Mouse (Mus musculus): ENCODE results near the gene Cavin3. TPM values are rescaled to one million over a fixed set of nuclear protein-coding genes. Genes with fewer than 3 reads are reported as not detected.

Gene Cavin3
- 1.9 TPM for polyA plus RNA-seq (2014; fragmentation: Illumina TruSeq; extraction: RNeasy Lipid Tissue Mini Kit (QIAGEN cat#74804); ENCODE audit: low replicate concordance)

DNA sequence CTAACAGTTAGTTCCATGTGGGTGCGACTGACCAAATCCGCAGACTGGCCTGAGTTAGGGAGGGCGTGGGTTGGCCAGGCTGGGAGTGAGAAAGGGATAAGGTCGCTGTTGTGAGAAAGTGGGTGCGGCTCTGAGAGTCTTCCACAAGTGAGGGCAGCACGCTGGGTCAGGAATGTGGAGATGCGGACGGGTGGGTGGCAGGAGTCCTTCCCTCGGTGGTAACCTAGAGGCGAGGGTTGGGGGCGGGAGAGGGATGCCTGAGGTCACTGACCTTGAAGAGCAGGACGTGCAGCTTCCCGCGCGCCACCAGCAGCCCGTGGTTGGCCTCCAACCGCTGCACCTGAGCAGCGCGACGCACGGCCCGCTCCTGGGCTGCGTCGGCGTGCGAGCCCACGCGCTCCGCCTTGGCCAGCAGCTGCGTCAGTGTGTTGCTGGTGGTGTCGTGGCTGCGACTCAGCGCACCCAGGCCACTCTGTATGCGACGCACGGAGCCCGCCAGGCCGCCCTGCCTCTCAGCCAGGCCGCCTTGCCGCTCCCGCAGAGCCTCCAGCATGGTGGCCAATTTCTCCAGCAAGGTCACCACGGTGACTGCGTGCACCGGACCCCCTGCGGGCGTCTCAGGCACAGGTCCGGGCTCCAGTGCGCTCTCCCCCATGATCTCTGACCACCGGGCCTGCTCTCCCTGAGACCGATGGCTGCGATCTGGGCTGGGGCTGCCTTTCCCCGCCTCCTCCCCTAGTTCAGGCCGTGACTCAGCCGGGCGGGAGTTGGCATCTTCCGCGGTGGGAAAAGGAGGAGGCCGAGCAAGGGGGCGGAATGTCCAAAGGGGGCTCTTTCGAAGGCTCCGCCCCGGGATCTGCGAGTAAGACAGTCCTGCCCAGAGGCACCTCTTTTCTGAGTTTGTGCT lies at the start of gene Cavin3:
TSS of gene Cavin3 (minus strand) at position 796 of the 907 bp plus-strand sequence.

Other genes starting within 250 kb of the Cavin3 start
- gene Olfr688, start 194.2 kb downstream of the Cavin3 start, polyA plus RNA-seq (2014; fragmentation: Illumina TruSeq; extraction: RNeasy Lipid Tissue Mini Kit (QIAGEN cat#74804); ENCODE audit: low replicate concordance) = not detected
- not detected for gene Olfr689, start 171.1 kb downstream of the Cavin3 start, polyA plus RNA-seq (2014; fragmentation: Illumina TruSeq; extraction: RNeasy Lipid Tissue Mini Kit (QIAGEN cat#74804); ENCODE audit: low replicate concordance)
- gene Olfr690, start 148.2 kb downstream of the Cavin3 start, polyA plus RNA-seq (2014; fragmentation: Illumina TruSeq; extraction: RNeasy Lipid Tissue Mini Kit (QIAGEN cat#74804); ENCODE audit: low replicate concordance) = not detected
- not detected for gene Olfr691, start 140.0 kb downstream of the Cavin3 start, polyA plus RNA-seq (2014; fragmentation: Illumina TruSeq; extraction: RNeasy Lipid Tissue Mini Kit (QIAGEN cat#74804); ENCODE audit: low replicate concordance)
- not detected for gene Olfr692, start 114.1 kb downstream of the Cavin3 start, polyA plus RNA-seq (2014; fragmentation: Illumina TruSeq; extraction: RNeasy Lipid Tissue Mini Kit (QIAGEN cat#74804); ENCODE audit: low replicate concordance)
- not detected for gene Gm5901, start 107.3 kb downstream of the Cavin3 start, polyA plus RNA-seq (2014; fragmentation: Illumina TruSeq; extraction: RNeasy Lipid Tissue Mini Kit (QIAGEN cat#74804); ENCODE audit: low replicate concordance)
- gene Fam160a2, start 82.2 kb downstream of the Cavin3 start, polyA plus RNA-seq (2014; fragmentation: Illumina TruSeq; extraction: RNeasy Lipid Tissue Mini Kit (QIAGEN cat#74804); ENCODE audit: low replicate concordance) = 44.8 TPM
- gene Cnga4, start 77.7 kb downstream of the Cavin3 start, polyA plus RNA-seq (2014; fragmentation: Illumina TruSeq; extraction: RNeasy Lipid Tissue Mini Kit (QIAGEN cat#74804); ENCODE audit: low replicate concordance) = not detected
- gene Cckbr, start 56.6 kb downstream of the Cavin3 start, polyA plus RNA-seq (2014; fragmentation: Illumina TruSeq; extraction: RNeasy Lipid Tissue Mini Kit (QIAGEN cat#74804); ENCODE audit: low replicate concordance) = not detected
- 0.33 TPM for gene Smpd1, start 72.1 kb upstream of the Cavin3 start, polyA plus RNA-seq (2014; fragmentation: Illumina TruSeq; extraction: RNeasy Lipid Tissue Mini Kit (QIAGEN cat#74804); ENCODE audit: low replicate concordance)
- gene Apbb1, start 99.4 kb upstream of the Cavin3 start, polyA plus RNA-seq (2014; fragmentation: Illumina TruSeq; extraction: RNeasy Lipid Tissue Mini Kit (QIAGEN cat#74804); ENCODE audit: low replicate concordance) = not detected
- gene Hpx, start 117.8 kb upstream of the Cavin3 start, polyA plus RNA-seq (2014; fragmentation: Illumina TruSeq; extraction: RNeasy Lipid Tissue Mini Kit (QIAGEN cat#74804); ENCODE audit: low replicate concordance) = not detected
- gene Trim3, start 151.3 kb upstream of the Cavin3 start, polyA plus RNA-seq (2014; fragmentation: Illumina TruSeq; extraction: RNeasy Lipid Tissue Mini Kit (QIAGEN cat#74804); ENCODE audit: low replicate concordance) = 3.6 TPM
- gene Timm10b, start 157.8 kb upstream of the Cavin3 start, polyA plus RNA-seq (2014; fragmentation: Illumina TruSeq; extraction: RNeasy Lipid Tissue Mini Kit (QIAGEN cat#74804); ENCODE audit: low replicate concordance) = 33.0 TPM
- 6.9 TPM for gene Arfip2, start 158.1 kb upstream of the Cavin3 start, polyA plus RNA-seq (2014; fragmentation: Illumina TruSeq; extraction: RNeasy Lipid Tissue Mini Kit (QIAGEN cat#74804); ENCODE audit: low replicate concordance)
- gene Gm45799, start 158.3 kb upstream of the Cavin3 start, polyA plus RNA-seq (2014; fragmentation: Illumina TruSeq; extraction: RNeasy Lipid Tissue Mini Kit (QIAGEN cat#74804); ENCODE audit: low replicate concordance) = 1.5 TPM
- gene Dnhd1, start 168.5 kb upstream of the Cavin3 start, polyA plus RNA-seq (2014; fragmentation: Illumina TruSeq; extraction: RNeasy Lipid Tissue Mini Kit (QIAGEN cat#74804); ENCODE audit: low replicate concordance) = 1.3 TPM

All from small intestine, adult 10 weeks (tissue).